Mouse (Mus musculus) E14TG2a.4 (cell line): ENCODE results near the gene Coro7.

ENCODE experiments used
- H3K27me3 ChIP-seq: 2 replicates; pipeline ENCODE4 v1.6.1; 2014; ENCODE audit warnings: low read length, control low read depth; ENCODE audit not compliant: insufficient read depth
- H3K36me3 ChIP-seq: 2 replicates; pipeline ENCODE4 v1.6.1; 2014; ENCODE audit warnings: low read length, control low read depth; ENCODE audit not compliant: insufficient read depth
- H3K4me1 ChIP-seq: replicated peaks from 2 replicates; pipeline ENCODE4 v1.6.1; 2014; ENCODE audit warnings: low read depth, low read length, control low read depth
- H3K4me3 ChIP-seq: replicated peaks from 2 replicates; pipeline ENCODE4 v1.5.1; 2014; ENCODE audit warnings: mild to moderate bottlenecking, low read length
- H3K9me3 ChIP-seq: 2 replicates; pipeline ENCODE4 v1.6.1; 2014; ENCODE audit warnings: low read length, control low read depth
- CTCF ChIP-seq: conservative IDR thresholded peaks from 2 replicates; pipeline ENCODE4 v1.5.1; 2014; ENCODE audit warnings: low read length
- NANOG ChIP-seq: IDR thresholded peaks from 2 replicates; pipeline ENCODE4 v1.6.1; 2014; ENCODE audit warnings: borderline replicate concordance, low read length, mixed read lengths
- POU5F1 ChIP-seq: IDR thresholded peaks from 2 replicates; pipeline ENCODE4 v1.6.1; 2014; ENCODE audit warnings: low read length, borderline replicate concordance

Coro7 gene

GRCm38 (mm10) chr16:4679121-4680018 is at the start of gene Coro7:
Gene Coro7, minus strand, starts transcription at chr16:4679777.
- TF ChIP-seq NANOG (no peak), CTCF (no peak), POU5F1 (no peak)
- Histone ChIP-seq H3K36me3 (peaks cover 31% of the 10 kb centered on the region), H3K9me3 (no peaks in the 10 kb centered on the region), H3K4me1 (peaks cover 28% of the 10 kb centered on the region), H3K27me3 (no peaks in the 10 kb centered on the region), H3K4me3 (peak within 1 kb of the TSS; percentile 92)

- Histone ChIP-seq H3K27me3 (peaks cover 19% of the 10 kb centered on the region), H3K36me3 (no peaks in the 10 kb centered on the region), H3K9me3 (no peaks in the 10 kb centered on the region), H3K4me3 (no peak overlapping the region), H3K4me1 (peaks cover 18% of the 10 kb centered on the region)
- TF ChIP-seq POU5F1 (no peak), NANOG (no peak), CTCF (no peak)
Observed at GRCm38 (mm10) chr16:4727963-4728362, 48.4 kb upstream of the Coro7 start.

- H3K27me3 ChIP-seq, result peaks cover 22% of the 10 kb centered on the region
- TF ChIP-seq NANOG, result no peak
- TF ChIP-seq CTCF, result no peak
- TF ChIP-seq POU5F1, result no peak
- no peaks in the 10 kb centered on the region for H3K36me3 ChIP-seq
- no peaks in the 10 kb centered on the region for H3K9me3 ChIP-seq
- peaks cover 18% of the 10 kb centered on the region for H3K4me1 ChIP-seq
- H3K4me3 ChIP-seq, result peak overlapping the region; percentile 95; the same call in 1 of the 2 replicates
Observed at GRCm38 (mm10) chr16:4727526-4727925, 47.9 kb upstream of the Coro7 start.

- Histone ChIP-seq H3K9me3 (no peaks in the 10 kb centered on the region), H3K27me3 (peaks cover 22% of the 10 kb centered on the region), H3K4me1 (peaks cover 16% of the 10 kb centered on the region), H3K4me3 (peak overlapping the region; percentile 95), H3K36me3 (no peaks in the 10 kb centered on the region)
- TF ChIP-seq POU5F1 (no peak), CTCF (no peak), NANOG (no peak)
Observed at GRCm38 (mm10) chr16:4726528-4727128, 47.1 kb upstream of the Coro7 start.

GRCm38 (mm10) chr16:4725780-4726527 is 46.4 kb upstream of the Coro7 start, which contains the start of gene Hmox2:
Gene Hmox2, plus strand, starts transcription at chr16:4726361.
- Histone ChIP-seq H3K36me3 (no peaks in the 10 kb centered on the region), H3K9me3 (no peaks in the 10 kb centered on the region), H3K4me3 (peak within 1 kb of the TSS; percentile 95), H3K27me3 (peaks cover 22% of the 10 kb centered on the region), H3K4me1 (peaks cover 14% of the 10 kb centered on the region)
- TF ChIP-seq CTCF (no peak), POU5F1 (no peak), NANOG (no peak)

GRCm38 (mm10) chr16:4725266-4725665 is 45.7 kb upstream of the Coro7 start:
- Histone ChIP-seq H3K36me3 (no peaks in the 10 kb centered on the region), H3K4me1 (peaks cover 14% of the 10 kb centered on the region), H3K9me3 (no peaks in the 10 kb centered on the region), H3K4me3 (no peak overlapping the region), H3K27me3 (peaks cover 22% of the 10 kb centered on the region)
- no peak for TF ChIP-seq CTCF
- TF ChIP-seq POU5F1, result no peak
- no peak for TF ChIP-seq NANOG

- TF ChIP-seq NANOG (no peak), POU5F1 (no peak), CTCF (no peak)
- Histone ChIP-seq H3K9me3 (no peaks in the 10 kb centered on the region), H3K4me1 (peaks cover 27% of the 10 kb centered on the region), H3K4me3 (no peak overlapping the region), H3K36me3 (no peaks in the 10 kb centered on the region), H3K27me3 (peaks cover 22% of the 10 kb centered on the region)
Observed at GRCm38 (mm10) chr16:4722915-4723209, 43.3 kb upstream of the Coro7 start.

GRCm38 (mm10) chr16:4722128-4722914 is 42.7 kb upstream of the Coro7 start:
- no peak for TF ChIP-seq CTCF
- TF ChIP-seq POU5F1, result no peak
- TF ChIP-seq NANOG, result no peak
- no peaks in the 10 kb centered on the region for H3K9me3 ChIP-seq
- no peaks in the 10 kb centered on the region for H3K36me3 ChIP-seq
- peaks cover 31% of the 10 kb centered on the region for H3K4me1 ChIP-seq
- H3K27me3 ChIP-seq, result peaks cover 22% of the 10 kb centered on the region
- H3K4me3 ChIP-seq, result no peak overlapping the region
